Mouse (Mus musculus) ES-E14 (cell line): ENCODE measurements around the gene 4930519P11Rik.

Experiments
- CHD2 ChIP-seq: IDR thresholded peaks from 2 replicates; pipeline ENCODE4 v1.6.1; 2014; ENCODE audit warnings: mild to moderate bottlenecking, low read depth, low read length, inconsistent platforms
- ZC3H11A ChIP-seq: IDR thresholded peaks from 2 replicates; pipeline ENCODE4 v1.6.1; 2012; ENCODE audit warnings: low read depth, mild to moderate bottlenecking, inconsistent platforms, low read length, borderline replicate concordance

DNA sequence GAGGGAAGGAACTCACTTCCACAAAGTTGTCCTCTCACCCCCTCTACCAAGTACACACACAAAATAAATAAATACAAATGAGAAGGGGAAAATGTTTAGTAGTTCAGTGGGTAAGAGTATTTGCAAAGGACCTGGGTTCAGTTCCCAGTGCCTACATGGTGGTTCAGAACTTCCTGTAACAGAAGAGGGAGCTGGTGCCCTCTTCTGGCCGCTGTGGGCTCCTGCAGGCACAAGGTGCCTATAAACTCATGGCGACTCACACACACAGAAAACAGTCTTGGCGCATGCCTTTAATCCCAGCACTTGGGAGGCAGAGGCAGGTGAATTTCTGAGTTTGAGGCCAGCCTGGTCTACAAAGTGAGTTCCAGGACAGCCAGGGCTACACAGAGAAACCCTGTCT lies 25.3 kb upstream of the 4930519P11Rik start:
- TF ChIP-seq ZC3H11A: no peak
- TF ChIP-seq CHD2: no peak
